Mouse (Mus musculus) CH12F3 (cell line): ENCODE data around the gene Gm20662.

Experiments
- in situ Hi-C: fragments of 300-500 bp; cut with MboI; formaldehyde crosslinking; loops from 2 replicates; pipeline ENCODE4 v1.14.3; 2020; ENCODE audit warnings: low sequenced_read_pairs

Gm20662 gene

DNA sequence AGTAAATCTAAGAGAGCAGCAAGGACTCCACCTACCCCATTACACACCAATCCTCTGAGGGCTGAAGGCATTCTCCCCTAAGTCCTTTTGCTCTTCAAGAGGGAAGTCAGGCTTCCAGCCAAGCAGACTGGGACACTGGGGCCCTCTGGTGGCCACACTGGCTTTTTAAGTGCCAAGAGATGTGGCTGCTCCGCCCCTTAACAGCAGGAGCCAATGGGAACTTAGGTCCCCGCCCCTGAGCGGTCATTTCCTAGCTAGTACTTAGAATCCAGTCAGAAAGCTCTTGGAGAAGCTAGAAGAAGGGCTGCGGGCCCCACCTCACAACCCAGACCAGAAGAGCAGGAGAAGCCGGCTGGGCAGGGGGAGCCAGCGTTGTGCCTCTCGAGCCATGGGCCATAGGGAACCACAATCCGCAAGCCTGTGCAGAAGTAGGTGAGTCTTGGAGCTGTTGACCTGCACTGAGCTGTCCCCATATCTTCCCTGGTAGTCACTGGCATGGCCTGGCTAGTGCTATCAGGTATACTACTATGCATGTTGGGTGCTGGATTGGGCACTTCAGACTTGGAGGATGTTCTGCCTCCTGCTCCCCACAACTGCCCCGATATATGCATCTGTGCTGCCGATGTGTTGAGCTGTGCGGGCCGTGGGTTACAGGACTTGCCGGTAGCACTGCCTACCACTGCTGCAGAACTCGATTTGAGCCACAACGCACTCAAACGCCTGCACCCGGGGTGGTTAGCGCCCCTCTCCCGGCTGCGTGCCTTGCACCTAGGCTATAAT, 56.9 kb downstream of the Gm20662 start, which contains the start of gene Amigo3:
TSS of gene Amigo3 (plus strand) at position 275 of the 780 bp plus-strand sequence.
- in situ Hi-C loops = no loop called here

- in situ Hi-C loops = no loop called here
Observed at GRCm38 (mm10) chr9:108053665-108054225, 57.6 kb downstream of the Gm20662 start.

GRCm38 (mm10) chr9:108054331-108055040, 58.3 kb downstream of the Gm20662 start:
- in situ Hi-C loops = no loop called here

DNA sequence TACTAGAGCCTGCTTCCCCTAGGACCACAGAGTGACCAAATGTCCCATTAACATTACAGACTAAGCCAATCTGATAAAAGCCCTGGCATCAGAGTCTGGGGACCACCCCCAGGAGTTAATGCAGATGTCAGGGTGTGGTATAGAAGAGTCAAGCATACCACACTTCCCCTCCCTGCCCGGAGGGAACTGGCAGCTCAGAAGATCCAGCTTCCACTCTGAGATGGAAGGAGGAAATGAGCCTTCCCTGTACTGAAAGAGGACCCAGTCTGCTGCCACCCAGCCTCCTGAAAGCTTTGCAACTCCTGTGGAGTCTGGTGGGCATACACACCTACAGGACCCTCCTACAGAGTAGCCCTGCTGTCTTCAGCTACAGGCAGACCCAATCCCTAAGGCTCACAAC, 58.9 kb downstream of the Gm20662 start:
- in situ Hi-C loops = no loop called here

DNA sequence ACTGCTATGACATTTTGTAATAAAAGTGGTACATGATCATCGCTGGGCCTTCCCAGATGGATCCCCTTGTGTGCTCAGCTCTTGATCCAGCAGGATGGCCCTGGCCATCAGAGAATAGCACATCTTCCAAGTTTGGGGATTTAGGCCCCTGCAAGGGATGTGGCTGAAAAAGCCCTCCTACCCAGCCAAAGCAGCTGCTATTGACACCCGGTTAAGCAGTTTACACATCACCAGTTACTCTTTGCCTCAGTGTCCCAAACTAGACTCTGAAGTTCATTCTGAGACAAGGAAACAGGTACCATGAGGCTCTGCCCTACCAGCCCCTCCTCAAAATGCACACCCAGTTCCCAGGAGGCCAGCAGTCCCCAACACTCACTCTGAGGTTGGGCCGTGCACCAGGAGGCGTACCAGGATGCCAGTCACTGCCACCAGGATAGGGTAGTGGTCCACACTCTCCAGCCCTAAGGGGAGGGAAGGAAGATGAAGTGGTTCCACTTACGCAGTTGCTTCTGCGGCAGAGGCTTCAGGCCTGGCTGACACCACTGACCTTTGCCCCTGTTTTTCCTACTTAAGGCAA, 59.6 kb downstream of the Gm20662 start:
- in situ Hi-C loops = no loop called here

DNA sequence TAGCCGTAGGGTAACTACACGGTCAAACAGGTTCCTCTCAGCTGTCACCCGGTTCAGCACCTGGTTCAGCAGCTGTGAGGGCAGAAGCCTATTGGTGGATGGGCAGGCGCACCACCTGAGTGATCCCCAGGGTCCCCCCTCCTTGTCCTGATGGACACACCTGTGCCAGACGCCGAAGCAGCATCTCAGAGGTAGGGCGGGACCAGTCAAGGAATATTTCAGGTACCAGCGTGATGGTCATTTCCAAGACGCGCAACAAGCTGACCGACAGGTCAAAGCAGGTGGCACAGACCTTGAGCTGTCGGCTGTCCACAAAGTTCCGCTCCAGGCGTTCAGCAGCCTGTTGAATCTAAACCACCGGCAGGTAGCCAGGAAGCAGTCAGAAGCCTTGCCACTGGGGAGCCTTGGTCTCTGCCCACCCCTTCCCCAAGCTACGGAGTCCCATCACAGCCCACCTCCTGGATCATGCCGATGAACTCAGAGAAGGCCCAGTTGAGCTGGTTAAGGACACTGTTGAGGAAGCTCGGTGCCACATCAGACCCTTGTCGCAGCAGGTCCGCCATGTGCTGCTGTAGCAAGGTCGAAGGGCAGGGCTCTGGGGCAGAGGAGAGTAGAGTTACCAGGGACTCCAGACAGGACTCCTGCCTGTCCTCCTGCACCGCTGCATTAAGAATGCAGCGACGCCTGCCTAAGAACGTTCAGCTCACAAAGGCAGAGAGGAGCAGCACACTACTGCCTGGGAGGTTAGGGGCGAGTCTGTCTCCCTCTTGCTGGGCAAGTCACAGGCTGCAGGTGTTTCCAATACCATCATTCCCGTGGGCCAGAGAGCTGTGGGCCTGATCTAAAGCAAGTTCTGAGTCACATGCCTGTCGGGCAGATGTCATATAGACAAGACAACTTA, 60.5 kb downstream of the Gm20662 start:
- in situ Hi-C loops = no loop called here

DNA sequence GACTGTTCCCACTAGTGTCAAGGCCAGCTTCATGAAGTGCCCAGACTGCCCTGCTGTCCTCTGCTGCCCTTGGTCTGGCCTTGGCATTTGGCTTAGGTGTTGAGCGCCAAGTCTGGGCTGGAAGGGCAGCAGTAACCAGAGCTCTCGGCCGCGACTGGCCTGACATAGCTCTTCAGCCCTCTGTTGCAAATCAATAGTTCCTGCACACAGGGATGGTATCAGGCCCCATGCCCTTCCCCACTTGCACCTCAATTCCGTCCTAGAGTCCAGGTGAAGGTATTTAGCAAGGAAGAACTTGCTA, 61.1 kb downstream of the Gm20662 start:
- in situ Hi-C loops = no loop called here

DNA sequence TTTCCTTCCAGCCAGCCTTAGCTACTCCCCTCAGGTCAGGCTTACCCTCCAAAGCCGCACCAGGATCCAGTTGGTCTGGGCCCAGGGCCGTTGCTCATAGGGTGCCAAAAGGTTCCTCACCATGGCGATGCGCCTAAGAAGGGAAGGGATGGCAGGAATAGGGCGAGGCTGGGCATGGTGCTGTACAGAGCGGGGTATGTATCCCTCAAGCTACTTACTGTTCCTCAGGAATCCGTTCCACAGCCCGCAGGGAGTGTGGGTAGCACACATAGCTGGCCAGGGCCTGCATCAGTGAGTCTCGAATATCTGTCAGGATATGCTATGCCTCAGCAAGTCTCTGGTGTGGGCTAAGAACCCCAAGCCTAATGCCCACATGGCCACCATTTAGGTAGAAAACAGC, 62.1 kb downstream of the Gm20662 start:
- in situ Hi-C loops = no loop called here

GRCm38 (mm10) chr9:108062142-108062541, 66.0 kb downstream of the Gm20662 start:
- in situ Hi-C loops = no loop called here

DNA sequence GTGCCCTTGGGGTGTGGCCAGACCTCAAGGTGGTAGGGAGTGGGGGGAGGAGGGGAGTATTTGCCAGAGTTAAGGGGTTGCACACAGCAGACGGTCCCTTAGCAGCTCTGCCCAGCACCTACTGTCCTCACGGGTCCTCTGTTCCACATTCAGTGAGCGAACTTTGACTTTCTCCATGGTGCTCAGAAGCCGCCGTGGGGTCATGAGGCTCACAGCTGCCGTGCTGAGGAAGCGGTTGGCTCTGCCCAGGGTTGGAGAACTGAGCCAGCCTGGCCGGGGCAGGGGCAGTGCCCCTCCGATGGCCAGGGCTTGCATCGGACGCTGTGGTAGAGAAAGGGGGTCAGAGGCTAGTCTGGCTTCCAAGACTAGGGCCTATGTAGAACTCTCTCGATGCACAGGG, 67.2 kb downstream of the Gm20662 start:
- in situ Hi-C loops = no loop called here

- in situ Hi-C loops = no loop called here
Observed at GRCm38 (mm10) chr9:108065491-108066011, 69.4 kb downstream of the Gm20662 start.

DNA sequence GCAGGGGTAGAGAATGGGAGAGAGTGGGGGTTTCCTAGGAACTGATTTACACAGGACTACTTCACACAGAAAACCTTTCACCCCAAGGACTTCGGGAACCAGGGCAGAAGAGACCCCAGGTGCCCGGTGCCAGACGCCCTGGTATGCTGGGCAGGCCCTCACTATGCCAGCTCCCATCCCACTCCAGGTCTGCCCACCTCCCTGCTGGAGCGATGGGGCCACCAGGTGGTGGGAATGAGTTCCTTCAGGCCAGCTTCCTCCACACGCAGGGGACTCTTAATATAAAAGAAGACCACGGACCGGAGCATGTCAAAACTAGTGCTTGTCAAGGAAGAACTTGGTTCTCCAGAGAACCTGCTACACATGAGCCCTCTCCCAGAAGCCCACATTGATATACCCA, 71.0 kb downstream of the Gm20662 start:
- in situ Hi-C loops = no loop called here

- in situ Hi-C loops = no loop called here
Observed at GRCm38 (mm10) chr9:108067900-108068299, 71.8 kb downstream of the Gm20662 start.

- in situ Hi-C loops = no loop called here
Observed at GRCm38 (mm10) chr9:108069007-108069406, 72.9 kb downstream of the Gm20662 start.

DNA sequence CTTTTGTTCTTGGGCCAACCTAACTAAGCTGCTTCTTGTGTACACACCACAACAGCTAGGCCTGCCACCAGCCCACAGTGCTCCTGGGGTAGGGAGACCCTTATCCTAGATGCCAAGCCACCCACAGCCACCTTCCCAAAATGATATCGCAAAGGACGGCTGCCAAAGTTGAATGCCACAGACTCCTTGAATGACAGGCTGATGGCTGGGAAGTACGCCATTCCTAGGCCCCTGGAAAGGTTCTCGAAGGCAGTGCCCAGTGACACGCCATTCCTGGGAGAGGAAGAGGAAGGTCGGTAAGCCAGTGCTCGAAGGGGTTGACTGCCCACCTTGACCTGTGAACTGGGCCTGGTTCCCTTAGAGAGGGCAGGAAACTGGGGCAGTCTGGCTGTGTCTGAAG, 73.4 kb downstream of the Gm20662 start:
- in situ Hi-C loops = no loop called here

GRCm38 (mm10) chr9:108071801-108072200, 75.7 kb downstream of the Gm20662 start:
- in situ Hi-C loops = no loop called here

DNA sequence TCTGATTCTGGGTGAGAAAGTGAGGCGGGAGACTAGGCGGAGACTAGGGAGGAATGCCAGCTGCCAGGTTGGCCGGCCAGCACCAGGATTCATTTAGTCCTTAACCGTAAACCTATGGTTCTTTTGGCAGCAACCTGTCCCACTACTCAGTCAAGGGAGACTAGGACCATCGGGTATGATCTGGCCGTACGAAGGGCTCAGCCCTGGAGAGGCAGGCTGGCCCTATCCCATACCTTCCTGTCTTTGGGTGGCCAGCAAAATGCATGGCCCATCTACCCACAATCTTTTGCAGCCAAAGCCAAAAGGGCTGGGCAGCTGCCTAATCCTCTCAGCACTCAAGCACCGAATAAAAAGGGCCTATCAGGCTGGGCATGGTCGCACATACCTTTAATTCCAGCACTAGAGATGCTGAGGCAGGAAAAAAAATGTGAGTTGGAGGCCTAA, 76.4 kb downstream of the Gm20662 start:
- in situ Hi-C loops = no loop called here

DNA sequence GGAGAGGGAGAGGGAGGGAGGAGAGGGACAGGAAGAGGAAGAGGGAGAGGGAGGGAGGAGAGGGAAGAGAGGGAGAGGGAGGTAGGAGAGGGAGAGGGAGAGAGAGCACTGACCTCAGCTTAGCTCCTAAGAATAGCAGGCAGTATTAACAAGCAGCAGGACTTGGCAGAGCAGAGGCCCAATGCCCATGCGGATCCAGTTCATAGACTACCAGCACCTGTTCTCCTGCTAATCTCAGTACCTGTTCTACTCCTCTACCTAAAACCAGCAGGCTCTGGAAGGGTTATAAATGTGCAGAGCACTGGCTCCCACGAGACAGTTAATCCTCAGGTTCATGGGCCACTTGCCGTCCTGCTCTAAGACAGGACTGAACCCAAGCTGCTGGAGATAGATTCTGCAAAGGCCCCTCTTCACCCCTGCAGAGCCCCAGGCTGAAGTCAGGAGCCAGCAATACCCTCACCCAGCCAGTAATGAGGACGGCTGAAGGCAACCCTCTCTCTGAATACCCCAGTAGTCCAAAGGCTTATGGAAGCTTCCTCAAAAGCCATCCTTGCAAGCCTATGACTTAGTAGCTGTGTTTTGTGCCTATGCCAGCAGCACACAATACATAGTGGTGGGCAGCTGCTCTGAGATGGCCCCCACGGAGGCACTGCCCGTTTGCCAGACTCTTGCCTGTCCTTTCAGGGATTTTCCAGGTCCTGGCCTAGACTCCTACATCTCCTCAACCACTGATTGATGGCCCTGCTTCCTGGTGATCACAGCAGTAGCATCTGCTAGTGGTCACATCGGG, 77.2 kb downstream of the Gm20662 start:
- in situ Hi-C loops = no loop called here

GRCm38 (mm10) chr9:108080168-108080567, 84.0 kb downstream of the Gm20662 start, which contains the start of gene Mst1:
Gene Mst1 (plus strand): TSS chr9:108080436.
- in situ Hi-C loops = no loop called here

GRCm38 (mm10) chr9:108082549-108082948, 86.4 kb downstream of the Gm20662 start:
- in situ Hi-C loops = no loop called here
